Mouse (Mus musculus): ENCODE measurements around the gene Gdpd5.

The Gdpd5 gene

DNA sequence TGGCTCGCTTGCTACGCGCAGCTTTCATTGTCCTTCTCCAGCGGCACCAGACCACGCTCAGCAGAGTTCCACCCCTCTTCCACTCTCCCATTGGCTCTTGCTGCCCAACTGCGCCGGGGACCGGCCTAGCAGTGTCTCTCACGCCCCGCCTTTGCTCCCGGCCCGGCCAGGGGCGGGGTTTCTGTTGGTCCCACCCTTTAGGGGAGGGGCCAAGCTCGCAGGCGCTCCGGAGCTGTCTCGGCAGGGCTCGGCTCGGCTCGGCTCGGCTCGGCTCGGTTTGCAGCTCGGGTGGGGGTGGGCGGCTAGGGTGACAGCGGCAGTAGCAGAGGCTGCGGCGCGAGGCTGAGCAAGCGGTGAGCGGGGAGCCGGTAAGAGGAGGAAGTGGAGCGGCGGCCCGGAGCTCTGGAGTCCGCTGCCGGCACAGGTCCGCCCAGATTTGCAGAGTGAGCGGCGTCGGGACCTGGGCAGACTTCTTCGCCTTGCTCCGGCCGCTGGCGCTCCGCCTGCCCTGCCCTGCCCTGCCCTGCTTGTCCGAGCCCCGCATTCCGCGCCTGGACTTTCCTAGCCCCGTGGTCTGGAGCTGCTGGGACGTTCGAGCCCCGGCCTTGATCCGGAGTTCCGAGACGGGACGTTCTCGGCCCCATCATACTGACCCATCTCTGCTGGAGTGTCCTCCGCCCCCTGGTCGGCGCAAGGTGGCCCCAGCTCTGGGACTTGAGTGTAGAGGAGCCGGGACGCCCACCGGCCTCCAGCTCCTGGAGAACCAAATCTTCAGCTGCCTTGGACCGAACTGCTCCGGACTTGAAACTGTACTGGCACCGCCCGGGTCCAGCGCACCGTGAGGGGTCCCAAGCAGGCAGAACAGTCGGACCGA lies at the start of gene Gdpd5:
Gene Gdpd5, plus strand, starts transcription at position 201 of the 874 bp plus-strand sequence.
- peak; percentile 99 for DNase-seq

DNA sequence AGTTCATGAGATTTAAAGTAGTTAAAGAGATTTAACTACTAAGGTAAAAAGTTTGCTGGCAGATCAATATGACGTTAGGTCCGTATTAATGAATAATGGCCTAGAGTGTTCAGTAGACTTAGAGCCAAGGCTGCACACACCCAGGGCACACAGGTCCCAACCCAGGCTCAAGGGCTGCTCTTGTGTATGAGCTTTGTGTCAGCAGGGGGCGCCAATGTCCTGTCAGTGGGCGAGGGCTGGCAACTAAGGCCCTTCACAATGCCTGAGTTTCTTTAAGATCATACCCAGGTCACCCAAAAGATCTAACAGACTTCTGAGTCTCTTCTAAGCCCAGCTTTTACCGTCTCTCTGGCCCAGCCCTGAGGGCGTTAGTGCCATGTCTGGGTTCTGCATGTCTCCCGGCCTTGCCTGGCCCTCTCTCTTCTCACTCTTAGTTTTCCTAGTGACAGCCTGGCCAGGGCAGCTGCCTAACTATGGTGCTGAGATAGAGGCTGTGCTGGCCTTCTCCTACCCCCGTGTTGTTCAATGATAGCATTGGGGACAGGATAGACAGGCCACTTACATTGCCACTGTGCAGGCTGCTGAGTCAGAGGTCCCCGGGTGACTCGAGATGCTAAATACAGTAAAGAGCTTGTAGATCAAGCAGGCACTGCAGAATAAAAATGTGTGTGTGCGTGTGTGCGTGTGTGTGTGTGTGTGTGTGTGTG lies 48.3 kb upstream of the Gdpd5 start:
- peak; percentile 61 for DNase-seq

DNA sequence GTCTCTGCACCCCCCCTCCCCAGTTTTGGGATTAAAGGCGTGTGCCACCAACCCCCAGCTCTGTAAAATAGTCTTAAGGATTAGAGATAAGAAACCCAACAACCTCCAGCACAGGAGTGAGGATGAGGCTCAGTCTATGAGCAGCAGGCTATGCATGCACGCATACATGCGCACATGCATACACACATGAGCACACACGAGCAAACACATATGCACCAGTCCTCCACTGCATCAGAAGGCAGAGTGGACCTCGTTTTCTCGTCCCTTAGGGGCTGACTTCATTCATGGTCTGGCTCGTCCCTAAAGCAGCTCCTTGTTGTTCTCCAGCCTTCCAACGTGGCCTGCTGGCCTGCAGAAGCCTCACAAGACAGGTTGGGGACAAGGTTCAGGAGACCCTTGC lies 40.5 kb upstream of the Gdpd5 start:
- DNase-seq: no peak

DNA sequence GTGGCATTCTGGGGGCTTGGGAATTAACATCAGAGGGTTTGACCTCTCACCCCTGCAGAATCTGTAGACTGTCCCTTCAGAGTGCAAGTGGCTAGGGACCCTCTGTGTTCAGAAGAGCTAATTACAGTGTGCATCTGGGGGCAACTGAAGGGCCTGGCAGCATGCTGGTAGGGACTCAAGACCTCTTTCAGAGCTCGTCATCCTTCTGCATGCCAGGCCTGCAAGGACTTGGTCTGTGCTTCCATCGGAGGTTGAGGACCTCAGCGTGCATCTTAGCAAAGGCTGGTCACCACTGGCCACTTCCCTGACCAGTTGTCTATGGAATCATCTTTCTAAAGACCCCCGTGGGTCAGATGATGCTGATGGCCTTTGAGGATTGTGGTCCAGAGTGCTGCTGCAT lies 37.6 kb upstream of the Gdpd5 start:
- no peak for DNase-seq

DNA sequence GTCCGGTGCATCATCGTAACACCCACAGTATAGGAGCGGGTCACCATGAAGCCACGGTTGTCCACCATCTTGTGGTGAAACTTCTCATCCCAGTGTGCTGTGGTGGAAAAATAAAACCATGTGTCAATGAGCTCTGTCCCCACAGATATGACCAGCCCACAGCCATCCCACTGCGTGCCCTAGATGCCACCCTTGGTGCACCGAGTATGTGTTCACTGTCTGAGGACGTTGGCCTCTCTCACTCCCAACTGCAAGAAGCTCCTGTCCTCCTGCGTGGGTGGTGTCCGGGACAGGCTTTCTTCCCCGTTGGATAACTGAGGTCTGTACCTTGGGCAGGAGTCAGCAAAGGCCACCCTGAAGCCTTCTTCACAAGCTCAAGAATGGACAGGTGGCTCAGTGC lies 33.9 kb upstream of the Gdpd5 start:
- DNase-seq: no peak

DNA sequence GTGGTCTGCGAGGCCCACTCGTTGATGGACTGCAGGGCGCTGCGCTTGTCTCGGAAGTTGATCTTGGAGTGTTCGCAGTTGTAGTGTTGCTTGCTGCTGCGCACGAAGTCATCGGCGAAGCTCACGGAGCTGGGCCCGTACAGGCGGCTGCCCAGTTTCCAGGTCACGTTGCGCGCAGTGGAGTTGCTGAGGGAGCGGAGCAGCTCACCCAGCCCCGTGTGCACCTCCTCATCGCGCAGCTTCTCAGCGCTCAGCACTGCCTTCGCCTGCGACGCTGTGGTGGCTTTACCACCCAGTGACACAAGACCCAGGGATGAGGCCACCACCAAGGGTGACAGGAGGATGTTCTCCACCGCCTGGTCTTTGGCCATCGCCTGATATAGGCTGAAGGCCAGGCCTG lies 32.3 kb upstream of the Gdpd5 start:
- no peak for DNase-seq

DNA sequence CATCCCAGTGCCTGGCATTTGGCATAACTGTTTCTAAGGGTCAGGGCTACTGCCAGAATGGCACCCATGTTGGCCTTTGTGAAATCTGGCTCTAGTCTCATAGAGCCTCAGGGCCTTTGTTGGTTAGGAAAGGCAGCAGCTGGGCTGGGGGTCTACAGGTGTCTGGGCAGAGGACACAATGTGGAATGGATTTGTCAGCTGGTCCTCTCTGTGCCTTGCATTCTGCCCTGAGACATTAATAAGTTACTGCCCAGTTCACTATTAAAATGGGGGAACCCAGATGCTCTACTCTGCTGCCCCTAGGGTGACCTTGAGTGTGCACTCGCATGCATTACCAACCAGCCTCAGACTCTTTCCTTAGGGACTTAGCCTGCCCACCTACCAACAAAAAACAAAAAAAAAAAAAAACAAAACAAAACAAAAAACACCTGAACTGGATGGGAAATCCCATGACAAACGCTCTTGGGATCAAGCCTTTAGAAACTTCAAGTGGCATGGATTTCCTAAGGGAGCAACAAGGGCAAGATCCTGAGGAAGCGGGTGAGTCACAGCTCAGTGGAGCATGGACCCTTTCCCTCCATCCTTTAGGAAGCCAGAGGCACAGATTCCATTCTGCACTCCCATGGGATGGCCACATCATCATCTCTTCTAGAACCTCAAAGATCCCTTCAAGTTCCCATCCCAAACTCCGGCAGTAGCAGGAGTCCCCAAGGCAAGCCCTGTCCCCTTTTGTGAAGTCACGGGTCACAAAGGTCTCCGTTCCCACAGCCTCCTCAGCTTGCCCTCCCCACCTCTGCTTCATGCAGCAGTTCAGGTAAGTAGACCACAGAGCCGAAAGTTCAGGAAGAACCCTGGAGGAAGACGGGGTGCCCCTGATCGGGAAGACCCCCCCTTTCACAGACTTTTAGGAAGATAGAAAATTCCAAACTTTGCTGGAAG lies 31.2 kb upstream of the Gdpd5 start:
- no peak for DNase-seq

DNA sequence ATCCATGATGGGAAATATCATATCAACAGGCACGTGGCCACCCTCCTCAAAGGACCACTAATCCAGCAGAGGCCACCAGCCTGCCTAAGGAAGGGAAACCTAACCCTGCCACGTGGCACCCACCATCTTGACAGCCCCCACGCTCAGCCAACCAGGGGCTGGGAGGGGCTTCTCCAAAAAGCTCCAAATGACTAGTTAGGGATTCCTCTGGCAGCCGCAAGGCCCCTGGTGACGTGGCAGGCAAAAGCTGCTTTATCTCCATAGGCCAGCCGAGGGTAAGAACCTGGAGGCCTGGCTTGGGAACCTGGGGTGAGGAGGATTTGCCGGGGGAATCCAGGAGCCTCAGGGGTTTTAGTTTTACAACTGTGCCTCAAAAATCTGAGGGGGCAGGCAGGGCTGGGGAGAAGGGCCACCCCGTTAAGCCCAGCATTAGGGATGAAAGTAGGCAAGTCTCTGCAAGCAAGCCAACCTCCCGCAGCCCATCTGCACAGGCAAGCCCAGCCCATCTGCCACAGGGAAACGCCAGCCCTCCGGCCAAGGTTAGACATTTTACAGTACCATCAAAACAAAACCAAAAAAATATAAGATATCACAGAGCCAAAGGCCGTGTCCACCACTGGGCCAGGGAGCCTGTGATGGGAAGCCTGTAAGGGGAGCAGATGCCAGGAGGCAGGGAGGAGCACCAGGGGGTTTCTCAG lies 30.0 kb upstream of the Gdpd5 start:
- DNase-seq: peak; percentile 56

DNA sequence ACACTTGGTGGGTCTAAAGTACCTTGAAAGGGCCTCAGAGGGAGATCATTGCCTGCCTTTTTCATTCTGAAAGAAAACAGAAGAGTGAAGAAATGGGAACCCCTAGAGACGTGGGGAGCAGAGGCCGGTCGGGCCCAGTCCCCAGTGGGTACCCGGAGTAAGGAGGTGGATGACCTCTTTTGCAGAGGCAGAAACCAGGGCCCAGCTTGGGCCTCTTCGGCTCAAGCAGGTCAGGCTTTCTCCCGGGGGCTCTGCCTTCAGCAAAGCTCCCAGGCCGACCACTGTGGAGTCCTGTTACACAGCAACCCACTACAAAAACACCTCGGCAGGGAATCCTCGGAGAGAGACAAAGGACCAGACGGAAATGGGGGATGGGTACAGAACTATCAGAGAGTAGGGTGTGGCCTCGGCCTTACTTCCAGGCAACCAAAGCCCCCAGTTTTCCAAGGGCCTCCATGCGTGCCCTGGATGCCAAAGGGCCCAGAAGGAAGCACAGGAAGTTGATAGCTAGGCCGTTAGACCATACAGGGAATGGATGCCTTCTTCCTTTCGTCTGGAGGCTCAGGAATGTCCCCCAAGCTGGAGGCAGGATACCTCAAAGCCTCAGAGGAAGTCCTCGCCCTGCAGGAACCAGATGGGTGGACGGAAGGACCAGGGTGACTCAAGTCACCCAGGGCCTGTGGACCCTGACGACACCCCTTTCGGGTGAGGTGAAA lies 29.3 kb upstream of the Gdpd5 start:
- DNase-seq: no peak

DNA sequence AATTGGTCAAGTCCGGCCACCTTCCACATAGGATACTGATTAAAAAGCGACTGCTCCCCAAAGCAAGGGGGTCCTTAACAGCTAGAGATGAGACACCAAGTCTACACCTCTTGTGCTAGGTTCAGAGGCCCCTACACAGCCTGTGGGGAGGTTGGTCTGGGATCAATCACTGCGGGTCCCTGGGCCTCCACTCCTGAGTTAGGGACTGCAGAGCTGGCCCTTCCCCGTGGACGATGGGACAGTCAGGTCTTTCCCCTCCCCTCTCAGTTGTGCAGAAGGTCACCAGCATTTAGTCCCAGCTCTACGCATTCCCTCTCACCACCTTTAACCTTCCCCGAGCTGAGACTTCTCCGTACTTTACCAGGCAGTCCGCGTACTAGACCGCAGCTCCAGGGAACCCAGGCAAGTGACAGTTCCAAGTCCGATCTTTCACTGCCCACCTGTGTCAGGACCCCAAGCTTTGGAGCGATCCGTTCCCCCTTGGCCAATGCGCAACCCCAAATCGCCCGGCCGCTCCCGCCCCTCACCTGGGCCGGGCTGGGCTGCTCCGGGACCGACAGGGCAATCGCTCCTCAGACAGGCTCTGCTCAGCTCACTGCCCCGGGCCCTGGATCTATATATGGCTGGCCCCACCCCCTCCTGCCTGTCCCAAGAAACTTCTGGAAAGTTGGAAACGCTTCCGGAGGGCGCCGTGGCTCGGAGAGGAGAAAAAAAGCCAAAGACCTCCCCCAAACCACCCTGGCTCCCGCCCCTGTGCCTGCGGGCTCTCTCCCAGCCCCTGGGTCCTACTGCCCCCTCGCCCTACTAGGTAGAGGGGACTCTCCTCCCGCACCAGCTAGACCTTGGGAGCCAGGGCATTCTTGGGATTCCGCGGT lies 28.5 kb upstream of the Gdpd5 start, which contains the start of gene Serpinh1:
Gene Serpinh1, minus strand, starts transcription at position 714 of the 875 bp plus-strand sequence.
- no peak for DNase-seq

DNA sequence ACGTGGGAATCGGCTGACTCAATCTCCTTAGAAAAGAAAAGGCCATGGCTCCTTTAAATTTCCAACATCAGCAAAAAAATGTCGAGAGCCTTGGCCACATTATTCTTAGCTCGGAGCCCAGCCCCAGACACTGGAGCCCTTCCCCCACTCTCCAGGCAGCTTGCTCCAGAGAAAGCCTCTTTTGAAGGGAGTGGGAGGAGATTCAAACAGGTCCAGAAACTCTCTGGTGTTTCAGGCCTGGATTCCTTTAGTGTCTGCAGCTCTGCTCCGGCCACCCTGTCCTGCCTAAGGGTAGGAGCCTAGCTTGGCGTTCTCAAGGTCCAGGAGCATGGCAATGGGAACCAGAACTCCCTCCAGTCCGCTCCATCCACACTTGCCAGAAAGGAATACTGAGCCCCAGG lies 25.5 kb upstream of the Gdpd5 start:
- no peak for DNase-seq

DNA sequence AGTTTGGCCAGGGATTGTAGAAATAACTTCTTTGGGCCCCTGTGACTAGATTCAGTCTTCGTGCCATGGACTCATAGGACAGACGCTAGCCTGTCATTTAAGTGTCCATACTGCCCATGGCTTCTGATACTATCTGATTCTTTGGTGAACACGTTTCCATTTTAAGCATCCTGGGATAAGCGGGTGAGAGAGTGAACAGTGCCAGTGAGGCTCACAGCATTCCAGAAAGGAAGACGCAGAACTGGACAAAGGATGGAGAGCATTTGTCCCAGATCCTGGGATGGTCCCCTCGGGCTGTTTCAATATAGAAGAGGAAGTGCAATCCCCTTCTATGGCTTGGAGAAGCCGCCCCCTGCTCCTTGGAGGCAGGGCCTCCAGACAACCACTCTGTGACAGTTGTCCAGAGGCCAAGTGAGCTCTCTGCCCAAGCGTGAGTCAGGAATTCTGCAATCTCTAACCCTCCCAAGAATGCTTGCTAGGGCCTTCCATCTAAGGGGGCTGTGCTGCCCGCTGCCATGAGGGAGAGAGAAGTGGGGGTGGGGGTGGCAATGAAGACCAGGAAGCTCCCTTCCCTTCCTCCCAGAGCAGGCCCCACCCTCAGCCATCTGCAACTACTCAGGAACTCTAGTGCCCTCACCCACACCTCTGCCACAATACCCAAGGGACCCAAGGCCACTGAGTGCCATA lies 24.8 kb upstream of the Gdpd5 start:
- no peak for DNase-seq

DNA sequence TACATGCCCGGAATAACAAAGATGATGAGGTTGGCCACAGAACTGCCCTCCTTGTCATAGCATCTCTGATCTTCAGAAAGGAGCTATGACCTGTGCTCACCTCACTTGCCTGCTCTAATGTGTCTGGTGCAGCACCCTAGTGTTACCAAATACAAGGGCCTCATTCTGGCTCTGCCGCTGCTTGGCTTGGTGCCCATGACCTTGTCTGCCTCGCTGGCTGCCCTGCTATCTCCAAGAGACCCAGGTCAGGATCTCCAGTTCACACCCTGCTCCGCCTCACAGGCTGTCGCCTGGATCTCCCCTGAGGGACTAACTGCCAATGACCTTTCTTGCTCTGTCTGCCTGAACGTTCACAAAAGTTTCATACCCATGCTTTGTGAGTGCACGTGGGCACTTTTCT lies 24.0 kb upstream of the Gdpd5 start:
- DNase-seq: no peak

DNA sequence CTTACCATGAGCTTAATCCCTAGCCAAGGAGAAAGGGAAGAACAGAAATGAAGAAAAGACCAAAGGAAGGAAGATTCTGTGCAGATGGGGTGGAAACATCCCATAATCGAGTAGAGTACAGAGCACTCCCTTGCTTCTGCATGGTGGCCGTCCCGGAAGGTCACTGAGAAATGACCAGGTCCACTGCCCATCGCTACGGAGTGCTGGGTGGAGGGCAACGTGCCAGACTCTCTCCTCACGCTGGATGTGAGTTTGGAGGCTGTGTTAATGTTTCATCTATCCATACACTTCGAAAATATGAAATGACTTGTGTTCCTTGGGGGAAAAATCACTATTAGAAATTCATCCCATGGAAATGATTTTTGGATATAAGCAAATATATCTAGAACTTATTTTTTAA lies 22.8 kb upstream of the Gdpd5 start:
- DNase-seq: no peak

DNA sequence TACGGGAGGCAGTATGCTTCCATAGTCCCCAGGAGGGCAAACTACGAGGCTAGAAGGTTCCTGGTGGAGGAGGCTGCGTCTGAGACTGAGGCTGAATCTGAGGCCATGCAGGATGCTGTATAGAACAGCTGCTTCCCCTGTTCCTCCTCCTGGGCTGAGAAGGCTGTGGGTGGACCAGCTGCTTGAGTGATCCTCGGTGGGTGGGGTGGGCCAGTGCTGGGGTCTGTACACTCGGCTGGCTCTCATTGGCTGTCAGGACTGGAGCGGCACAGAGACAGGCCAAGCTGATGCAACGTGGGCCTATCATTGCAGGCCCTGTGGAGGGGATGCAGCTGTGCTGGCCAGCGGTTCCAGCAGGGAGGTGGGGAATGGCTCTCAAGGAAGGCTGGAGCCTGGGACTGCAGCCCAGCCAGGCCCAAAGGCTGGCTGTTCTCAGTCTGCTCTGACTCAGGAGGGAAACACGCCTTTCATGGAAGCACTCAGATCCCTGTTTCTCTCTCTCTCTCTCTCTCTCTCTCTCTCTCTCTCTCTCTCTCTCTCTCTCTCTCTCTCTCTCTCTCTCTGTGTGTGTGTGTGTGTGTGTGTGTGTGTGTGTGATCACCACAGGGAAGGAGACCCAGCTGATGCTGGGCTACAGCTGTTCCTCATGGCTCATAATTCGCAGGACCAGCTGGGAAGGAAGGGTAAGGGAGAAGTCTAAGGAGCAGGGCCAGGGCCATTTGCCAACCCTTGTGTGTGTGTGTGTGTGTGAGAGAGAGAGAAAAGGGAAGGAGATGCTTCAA lies 21.0 kb upstream of the Gdpd5 start:
- DNase-seq: no peak

DNA sequence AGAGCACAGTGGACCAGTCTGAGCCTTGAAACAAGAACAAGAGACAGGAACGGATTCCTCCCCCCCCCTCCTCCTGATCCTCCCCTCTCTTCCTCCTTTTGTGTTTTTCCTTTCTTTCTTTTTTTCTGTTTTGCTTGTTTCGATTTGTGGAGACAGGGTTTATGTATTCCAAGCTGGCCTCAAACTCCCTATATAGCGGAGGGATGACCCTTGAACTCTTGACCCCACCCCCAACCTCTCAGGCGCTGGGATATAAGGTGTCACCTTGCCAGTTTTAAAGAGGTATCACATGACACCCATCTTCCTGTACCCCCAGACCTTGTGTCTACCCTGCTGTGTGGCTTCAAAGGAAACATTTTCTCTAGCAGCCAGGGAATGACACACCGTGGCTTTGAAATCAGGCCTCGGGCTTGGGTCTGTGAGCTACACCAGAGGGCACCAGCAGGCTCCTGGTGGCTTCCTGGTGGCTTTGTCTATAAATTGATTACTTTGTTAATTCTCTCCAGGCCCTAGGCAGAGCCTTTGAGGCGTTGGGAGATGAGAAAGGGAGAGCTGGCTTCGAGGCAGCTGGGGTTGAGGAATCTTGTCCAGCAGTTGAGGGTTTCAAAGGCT lies 20.3 kb upstream of the Gdpd5 start:
- no peak for DNase-seq

DNA sequence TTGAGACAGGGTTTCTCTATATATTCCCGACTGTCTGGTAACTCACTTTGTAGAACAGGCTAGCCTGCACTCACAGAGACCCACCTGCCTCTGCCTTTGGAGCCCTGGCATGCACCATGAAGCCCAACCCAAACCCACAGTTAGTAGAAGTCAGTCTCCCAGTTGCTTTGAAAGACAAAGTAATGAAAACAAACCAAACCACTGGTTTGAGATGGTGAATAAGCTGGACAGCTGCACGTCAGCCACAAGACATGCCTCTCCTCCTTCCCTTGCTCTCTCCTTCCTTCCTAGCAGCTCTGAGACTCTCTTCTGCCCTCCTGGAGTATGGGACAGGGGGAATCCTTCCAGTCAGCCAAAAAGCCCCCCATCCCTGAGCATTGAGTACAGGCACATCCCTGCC lies 19.1 kb upstream of the Gdpd5 start:
- no peak for DNase-seq

DNA sequence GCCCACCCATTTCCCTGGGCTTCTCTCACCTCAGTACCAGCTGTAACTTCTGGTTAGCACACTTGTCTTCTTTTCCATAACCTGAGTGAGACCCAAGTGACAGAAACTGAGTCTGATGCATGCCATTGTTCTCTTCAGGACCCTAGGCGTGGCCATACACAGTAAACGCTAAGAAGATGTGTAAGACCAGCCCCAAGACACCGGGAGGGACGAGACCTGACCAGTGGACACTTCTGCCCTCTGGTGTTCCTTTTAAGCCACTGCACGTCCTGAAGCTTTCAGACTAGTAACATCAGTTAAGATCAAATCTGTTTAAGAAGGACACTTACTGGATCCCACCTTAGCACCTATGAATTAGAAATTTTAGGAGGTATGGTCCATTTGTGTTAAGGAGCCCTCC lies 16.1 kb upstream of the Gdpd5 start:
- DNase-seq: no peak

DNA sequence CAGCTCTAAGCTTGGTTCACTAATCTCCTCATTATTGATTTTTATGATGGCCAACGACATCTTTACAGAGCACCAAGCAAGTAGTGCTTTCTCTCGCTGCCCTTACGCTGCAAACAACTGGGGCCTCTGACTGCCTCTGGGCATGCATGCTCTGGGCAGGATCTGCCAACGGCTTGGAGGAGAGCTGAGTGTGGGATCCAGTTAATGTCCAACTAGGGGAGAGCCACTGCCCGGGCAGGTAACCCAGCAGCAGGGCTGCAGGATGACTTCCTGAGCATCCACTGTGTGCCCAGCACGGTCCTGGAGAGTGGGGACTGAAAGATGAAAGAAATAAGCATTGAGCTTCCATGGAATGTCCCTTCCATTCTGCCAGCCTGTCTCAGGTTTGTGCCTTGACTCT lies 14.5 kb upstream of the Gdpd5 start:
- DNase-seq: no peak

Measured in cerebellum, adult 8-10 months (tissue).